17 mouse cellular contexts compared by ENCODE assay signal in genomic region chr12:15222497-15223170, GRCm38 (mm10).
DNase-seq lines count a peak whose midpoint lies in the region; ATAC-seq lines count a peak whose summit lies in the region.
"Had no signal": no experiment of that assay in that cellular context is flagged by ENCODE, and none has a peak within 500 bp of the region (broad histone marks: within the 10 kb centered on the region; RNA-seq: fewer than 3 reads in every experiment).

No protein-coding gene starts in this region.

- H3K9ac ChIP-seq in hindbrain, embryonic 14.5 days = no peak overlapping the region
- H3K9ac ChIP-seq in neural tube, embryonic 14.5 days (replicated peaks; ENCODE audit: low read depth, low read length) = no peak overlapping the region
- H3K9ac ChIP-seq: liver, embryonic 15.5 days had no signal

- H3K27ac ChIP-seq in hindbrain, embryonic 14.5 days = no peak overlapping the region
- H3K27ac ChIP-seq in neural tube, embryonic 14.5 days (ENCODE audit: low read depth, low read length) = no peak overlapping the region
- H3K27ac ChIP-seq: kidney, postnatal 0 days; limb, embryonic 10.5 days; liver, embryonic 15.5 days had no signal

- peak; percentile 3 for DNase-seq in adrenal gland, postnatal 10 days
- DNase-seq in adrenal gland, postnatal 14 days = no peak
- peak; percentile 41 for DNase-seq in left cerebral cortex, postnatal 4 days
- DNase-seq in left cerebral cortex, adult 8-10 months (ENCODE audit: low spot score in 2 of 2) = no peak
- DNase-seq in hindbrain, embryonic 14.5 days (ENCODE audit: low spot score) = no peak
- DNase-seq in thymus, postnatal 0 days (ENCODE audit: low spot score) = no peak
- DNase-seq in c-Kit-positive CD71-positive TER-119-positive erythroid progenitor cells, embryonic 14.5 days (ENCODE audit: low spot score) = no peak
- DNase-seq: adrenal gland, adult 8-10 months; gastrocnemius, postnatal 10 days; lung, postnatal 4 days; right cerebral cortex, postnatal 14 days had no signal

- no peaks in the 10 kb centered on the region for H3K9me3 ChIP-seq in hindbrain, embryonic 14.5 days (ENCODE audit: control insufficient read depth, low read length)
- no peaks in the 10 kb centered on the region for H3K9me3 ChIP-seq in neural tube, embryonic 14.5 days (ENCODE audit: control insufficient read depth, low read length)
- H3K9me3 ChIP-seq: limb, embryonic 10.5 days; liver, embryonic 15.5 days had no signal

- no peak overlapping the region for H3K4me2 ChIP-seq in hindbrain, embryonic 14.5 days (replicated peaks)
- H3K4me2 ChIP-seq in neural tube, embryonic 14.5 days (ENCODE audit: low read depth, low read length) = no peak overlapping the region
- H3K4me2 ChIP-seq: heart, embryonic 11.5 days; liver, embryonic 15.5 days had no signal

- WGBS in hindbrain, embryonic 14.5 days = 74% methylated on average over 5 of the region's 5 CpGs
- 71% methylated on average over 5 of the region's 5 CpGs for WGBS in neural tube, embryonic 14.5 days

- no peaks in the 10 kb centered on the region for H3K27me3 ChIP-seq in hindbrain, embryonic 14.5 days (ENCODE audit: control insufficient read depth, insufficient read depth, low read length)
- no peaks in the 10 kb centered on the region for H3K27me3 ChIP-seq in neural tube, embryonic 14.5 days (ENCODE audit: control insufficient read depth, insufficient read depth, low read length)
- H3K27me3 ChIP-seq: liver, embryonic 15.5 days had no signal

- peak; percentile 72; the same call in 1 of the 2 replicates for ATAC-seq in hindbrain, embryonic 14.5 days (ENCODE audit: low FRiP score)
- peak; percentile 63; the same call in 1 of the 2 replicates for ATAC-seq in neural tube, embryonic 14.5 days (ENCODE audit: low read depth)

- no peaks in the 10 kb centered on the region for H3K36me3 ChIP-seq in hindbrain, embryonic 14.5 days (replicated peaks; ENCODE audit: control insufficient read depth, insufficient read depth)
- no peaks in the 10 kb centered on the region for H3K36me3 ChIP-seq in neural tube, embryonic 14.5 days (ENCODE audit: control insufficient read depth, insufficient read depth, low read length)
- H3K36me3 ChIP-seq: limb, embryonic 10.5 days; liver, embryonic 15.5 days had no signal

- intact Hi-C loops in left cerebral cortex, postnatal 4 days (cut with DNase I) = no loop called here

- H3K4me1 ChIP-seq in hindbrain, embryonic 14.5 days (replicated peaks; ENCODE audit: control insufficient read depth, insufficient read depth, low read length) = 0 out of 2 replicates have a peak, but pooled peaks cover 4% of the 10 kb centered on the region
- H3K4me1 ChIP-seq in neural tube, embryonic 14.5 days (ENCODE audit: control insufficient read depth, insufficient read depth, low read length) = no peaks in the 10 kb centered on the region
- H3K4me1 ChIP-seq: limb, embryonic 10.5 days; liver, embryonic 15.5 days had no signal

- no peak overlapping the region for H3K4me3 ChIP-seq in hindbrain, embryonic 14.5 days (replicated peaks; ENCODE audit: low read length)
- no peak overlapping the region for H3K4me3 ChIP-seq in neural tube, embryonic 14.5 days (ENCODE audit: low read depth, low read length)
- H3K4me3 ChIP-seq: erythroblast, embryonic 14.5 days; limb, embryonic 10.5 days; liver, embryonic 15.5 days had no signal

Comparison
In these comparisons a context has a peak if more than half of its experiments do, and no peak if none do; other contexts are left out.
1. DNase-seq: peak in adrenal gland, postnatal 10 days (single experiment) and left cerebral cortex, postnatal 4 days (single experiment); none in adrenal gland, postnatal 14 days (single experiment), left cerebral cortex, adult 8-10 months (0 of 2), hindbrain, embryonic 14.5 days (single experiment), thymus, postnatal 0 days (single experiment) and c-Kit-positive CD71-positive TER-119-positive erythroid progenitor cells, embryonic 14.5 days (single experiment).